Mouse (Mus musculus) heart, embryonic 14.5 days (tissue): ENCODE measurements around the gene Pigs. TPM values are rescaled to one million over a fixed set of nuclear protein-coding genes. Genes with fewer than 3 reads are reported as not detected.

Experiments
- ATAC-seq: fragments of 200-750 bp; cut with Nextera tagmentation; 2 replicates; pipeline ENCODE4 v1.8.0; 2017; ENCODE audit warnings: low read depth, moderate TSS enrichment; ENCODE audit not compliant: insufficient number of reproducible peaks, insufficient read depth, low FRiP score
- H3K27ac ChIP-seq, 2 experiments: fragments of 200-500 bp in 1 of 2; fragments of 300-500 bp in 1 of 2; sonication (generic) in 1 of 2; replicated peaks in 1 of 2; 2 replicates each; pipeline ENCODE4 v1.5.1; 2012 to 2014; ENCODE audit warnings: low read depth in 2 of 2, low read length in 2 of 2, control low read depth in 1 of 2, mild to moderate bottlenecking in 1 of 2, mixed read lengths in 1 of 2; ENCODE audit not compliant: control insufficient read depth in 1 of 2, insufficient read depth in 1 of 2
- H3K27me3 ChIP-seq: fragments of 300-500 bp; sonication (generic); 2 replicates; pipeline ENCODE4 v1.6.1; 2014; ENCODE audit warnings: mild to moderate bottlenecking, low read length, control low read depth; ENCODE audit not compliant: control insufficient read depth, insufficient read depth
- H3K36me3 ChIP-seq: fragments of 300-500 bp; sonication (generic); 2 replicates; pipeline ENCODE4 v1.6.1; 2014; ENCODE audit warnings: mild to moderate bottlenecking, control low read depth, low read length, mixed read lengths; ENCODE audit not compliant: control insufficient read depth, insufficient read depth
- H3K4me1 ChIP-seq, 2 experiments: fragments of 200-500 bp in 1 of 2; fragments of 300-500 bp in 1 of 2; sonication (generic) in 1 of 2; 2 replicates each; pipeline ENCODE4 v1.6.1; 2012 to 2014; ENCODE audit warnings: low read length in 2 of 2, control low read depth in 1 of 2, mixed read lengths in 1 of 2; ENCODE audit not compliant: control insufficient read depth in 2 of 2, insufficient read depth in 2 of 2
- H3K4me2 ChIP-seq: fragments of 300-500 bp; sonication (generic); 2 replicates; pipeline ENCODE4 v1.6.1; 2014; ENCODE audit warnings: mild to moderate bottlenecking, low read length
- H3K4me3 ChIP-seq, 2 experiments: fragments of 200-500 bp in 1 of 2; fragments of 300-500 bp in 1 of 2; sonication (generic) in 1 of 2; 2 replicates each; pipeline ENCODE4 v1.5.1; 2012 to 2014; ENCODE audit warnings: low read length in 2 of 2, mild to moderate bottlenecking in 2 of 2, control low read depth in 1 of 2, low read depth in 1 of 2, moderate library complexity in 1 of 2; ENCODE audit not compliant: control insufficient read depth in 1 of 2, insufficient read depth in 1 of 2
- H3K9ac ChIP-seq: fragments of 300-500 bp; sonication (generic); 2 replicates; pipeline ENCODE4 v1.6.1; 2014; ENCODE audit warnings: mild to moderate bottlenecking, low read length
- H3K9me3 ChIP-seq: fragments of 300-500 bp; sonication (generic); 2 replicates; pipeline ENCODE4 v1.6.1; 2016; ENCODE audit warnings: low read length, control low read depth; ENCODE audit not compliant: control insufficient read depth
- whole genome bisulfite sequencing: fragments of 180-500 bp; shearing (Covaris S2); extraction: QIAGEN DNeasy Blood & Tissue Kit; methylation state at CpG from one replicate; pipeline ENCODE4 v1.1.7; 2014; 5-methylcytosine and 5-hydroxymethylcytosine counted together
- polyA plus RNA-seq: library from polyadenylated mRNA; unstranded; fragments of >200 nt; fragmentation: Nextera tagmentation; extraction: Ambion mirVana; gene quantifications from 2 replicates; pipeline ENCODE4 v1.2.1, GENCODE M21; 2014

The Pigs gene
- polyA plus RNA-seq, 1 experiment from 2014 or later = 55.7 TPM

DNA sequence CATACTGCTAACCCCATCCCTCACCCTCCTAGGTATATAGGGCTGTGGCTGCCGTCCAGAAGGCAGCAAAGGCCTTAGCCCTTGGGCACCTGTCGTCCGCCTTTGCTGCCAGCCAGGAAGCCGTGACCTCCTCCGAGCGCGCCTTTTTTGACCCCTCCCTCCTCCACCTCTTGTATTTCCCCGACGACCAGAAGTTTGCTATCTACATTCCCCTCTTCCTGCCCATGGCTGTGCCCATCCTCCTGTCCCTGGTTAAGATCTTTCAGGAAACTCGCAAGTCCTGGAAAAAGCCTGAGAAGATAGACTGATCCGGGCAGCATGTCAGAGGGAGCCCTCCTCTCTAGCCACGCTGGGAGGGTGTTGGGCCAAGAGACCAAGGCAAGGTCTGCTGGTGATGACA, 13.5 kb downstream of the Pigs start:
- Histone ChIP-seq H3K4me1 (peaks cover 17 to 31% of the 10 kb centered on the region in 2 experiments), H3K27ac (no peak overlapping the region), H3K4me2 (no peak overlapping the region), H3K4me3 (no peak overlapping the region), H3K9me3 (no peaks in the 10 kb centered on the region), H3K27me3 (no peaks in the 10 kb centered on the region), H3K36me3 (peaks cover 29% of the 10 kb centered on the region), H3K9ac (no peak overlapping the region)
- ATAC-seq = no peak
- WGBS = 56% methylated on average over 12 of the region's 12 CpGs

DNA sequence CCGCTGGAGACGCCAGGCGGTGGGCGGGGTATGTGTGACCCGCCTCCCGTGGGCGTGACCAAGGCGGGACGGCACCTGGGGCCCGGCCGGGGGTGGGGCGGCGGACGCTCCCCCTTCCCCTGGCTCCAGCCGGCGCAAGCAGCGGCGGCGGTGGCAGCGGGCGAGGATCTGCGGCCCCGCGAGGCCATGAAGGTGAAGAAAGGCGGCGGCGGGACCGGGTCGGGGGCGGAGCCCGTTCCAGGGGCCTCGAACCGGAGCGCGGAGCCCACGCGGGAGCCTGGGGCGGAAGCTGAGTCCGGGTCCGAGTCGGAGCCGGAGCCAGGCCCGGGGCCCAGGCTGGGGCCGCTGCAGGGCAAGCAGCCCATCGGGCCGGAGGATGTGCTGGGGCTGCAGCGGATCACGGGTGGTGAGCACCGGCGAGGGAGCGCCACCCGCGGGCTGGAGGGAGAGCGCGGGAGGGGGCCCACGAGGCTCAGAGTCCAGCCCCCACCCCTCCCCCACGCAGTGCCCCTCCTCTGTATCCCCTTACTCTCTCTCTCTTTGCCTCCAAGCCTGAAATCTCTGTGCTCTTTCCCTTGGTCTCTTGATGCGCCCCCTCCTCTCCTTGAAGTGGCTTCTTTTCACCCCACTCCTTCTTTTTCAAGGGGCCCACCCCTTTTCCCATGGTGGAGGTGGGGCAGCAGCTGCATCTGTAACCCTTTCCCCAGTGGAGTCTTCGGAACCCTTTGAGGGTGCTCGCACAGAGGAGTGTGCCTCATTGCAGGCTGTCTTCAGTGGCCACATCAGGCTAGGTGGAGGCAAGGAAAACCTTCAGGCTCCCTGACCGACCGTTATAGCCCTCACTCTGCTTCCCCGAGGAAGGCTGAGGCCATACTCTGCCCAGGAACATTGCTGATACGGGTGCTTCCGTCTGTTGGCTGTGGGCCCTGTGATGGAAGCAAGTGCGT, 15.4 kb downstream of the Pigs start, which contains the start of gene Unc119:
TSS of gene Unc119 (plus strand) at position 102 of the 947 bp plus-strand sequence.
- Histone ChIP-seq H3K27me3 (no peaks in the 10 kb centered on the region), H3K4me2 (peak within 1 kb of the TSS; percentile 94), H3K4me1 (peaks cover 17 to 31% of the 10 kb centered on the region in 2 experiments), H3K36me3 (peaks cover 24% of the 10 kb centered on the region), H3K27ac (peak within 1 kb of the TSS; percentile 64 to 80), H3K9ac (peak within 1 kb of the TSS; percentile 93), H3K9me3 (no peaks in the 10 kb centered on the region), H3K4me3 (peak within 1 kb of the TSS; percentile 68 to 90)
- ATAC-seq = peak; percentile 77
- 1% methylated on average over 64 of the region's 66 CpGs for WGBS

DNA sequence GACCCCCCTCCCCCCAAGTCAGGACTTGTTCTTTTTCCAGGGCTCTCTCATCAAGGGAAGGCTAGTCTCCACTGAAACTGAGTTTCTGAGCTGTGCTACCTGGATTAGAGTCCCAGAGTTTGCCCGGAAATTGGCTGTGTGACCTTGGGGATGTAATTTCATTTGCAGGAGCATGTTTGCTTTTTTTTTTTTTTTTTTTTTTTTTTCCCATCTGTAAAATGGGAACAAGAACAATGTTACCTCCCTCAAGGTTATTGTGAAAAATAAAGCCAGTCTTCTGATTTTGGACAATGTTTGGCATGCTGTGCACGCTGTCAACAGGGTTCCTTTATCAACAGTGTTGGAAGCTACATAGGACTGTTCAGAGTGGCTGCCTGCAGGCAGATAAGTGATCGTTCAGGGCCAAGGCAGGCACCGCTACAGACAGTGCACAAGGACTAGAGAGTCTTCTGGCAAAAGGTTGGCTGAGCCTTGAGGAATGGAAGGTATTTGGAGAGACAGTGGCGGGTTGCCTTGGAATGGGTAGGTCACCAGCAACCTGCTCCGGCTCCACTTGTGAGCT, 16.2 kb downstream of the Pigs start:
- peaks cover 24% of the 10 kb centered on the region for H3K36me3 ChIP-seq
- H3K27me3 ChIP-seq = no peaks in the 10 kb centered on the region
- peaks cover 19 to 34% of the 10 kb centered on the region in 2 experiments for H3K4me1 ChIP-seq
- H3K4me3 ChIP-seq = peak overlapping the region; percentile 68 to 90
- no peaks in the 10 kb centered on the region for H3K9me3 ChIP-seq
- 40% methylated on average over 6 of the region's 6 CpGs for WGBS
- peak overlapping the region; percentile 64 to 80 for H3K27ac ChIP-seq
- H3K9ac ChIP-seq = peak overlapping the region; percentile 93
- H3K4me2 ChIP-seq = peak overlapping the region; percentile 94
- no peak for ATAC-seq

DNA sequence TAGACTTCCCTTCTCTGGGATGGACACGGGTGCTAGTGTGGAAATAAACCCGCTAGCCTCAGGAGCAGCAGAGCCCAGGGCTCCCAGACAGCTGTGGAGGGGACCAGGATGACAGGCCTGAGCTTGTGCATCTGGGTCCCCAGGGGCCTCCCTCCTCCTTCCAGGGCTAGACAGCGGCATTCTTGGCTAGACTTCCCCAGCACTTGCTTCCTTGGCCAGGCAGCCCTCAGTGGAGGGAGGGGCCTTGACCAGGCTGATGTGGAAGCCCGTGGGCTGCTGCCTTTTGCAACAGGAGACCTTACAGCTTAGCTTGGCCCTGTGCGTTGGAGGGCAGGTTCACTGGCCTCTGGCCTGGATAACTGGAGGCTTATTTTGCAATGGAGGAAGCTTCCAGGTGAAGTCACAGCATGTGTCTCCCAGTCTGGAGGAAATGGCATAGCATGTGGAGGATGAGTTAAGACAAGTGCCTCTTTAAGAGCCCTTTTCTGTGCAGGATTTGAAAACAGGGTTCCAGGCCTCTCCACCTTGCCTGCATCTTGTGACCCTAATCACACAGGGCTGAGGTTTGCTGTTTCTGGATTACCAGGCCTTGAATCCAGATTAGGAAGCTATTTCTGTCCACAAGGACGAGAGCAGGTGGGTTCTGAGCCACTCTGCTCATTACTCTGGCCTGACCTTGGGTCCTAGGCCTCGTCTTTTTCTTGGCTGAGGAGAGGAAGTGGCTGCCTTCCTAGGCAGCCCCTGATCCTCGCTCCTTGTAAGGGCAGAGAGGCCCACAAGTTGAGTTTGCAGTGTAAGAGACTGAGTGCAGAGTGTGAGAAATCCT, 16.9 kb downstream of the Pigs start:
- Histone ChIP-seq H3K4me2 (peak overlapping the region; percentile 94), H3K27ac (peak overlapping the region; percentile 47 to 57; a peak in 3 of 4 replicates), H3K4me3 (peak overlapping the region in 1 of 2 experiments; percentile 90; a peak in 1 of 4 replicates), H3K9me3 (no peaks in the 10 kb centered on the region), H3K9ac (peak overlapping the region; percentile 50; the same call in 1 of the 2 replicates), H3K4me1 (peaks cover 23 to 41% of the 10 kb centered on the region in 2 experiments), H3K27me3 (no peaks in the 10 kb centered on the region), H3K36me3 (peaks cover 18% of the 10 kb centered on the region)
- WGBS = 36% methylated on average over 8 of the region's 8 CpGs
- 0 out of 2 replicates have a peak, but pooled peaks have one; percentile 4 for ATAC-seq

DNA sequence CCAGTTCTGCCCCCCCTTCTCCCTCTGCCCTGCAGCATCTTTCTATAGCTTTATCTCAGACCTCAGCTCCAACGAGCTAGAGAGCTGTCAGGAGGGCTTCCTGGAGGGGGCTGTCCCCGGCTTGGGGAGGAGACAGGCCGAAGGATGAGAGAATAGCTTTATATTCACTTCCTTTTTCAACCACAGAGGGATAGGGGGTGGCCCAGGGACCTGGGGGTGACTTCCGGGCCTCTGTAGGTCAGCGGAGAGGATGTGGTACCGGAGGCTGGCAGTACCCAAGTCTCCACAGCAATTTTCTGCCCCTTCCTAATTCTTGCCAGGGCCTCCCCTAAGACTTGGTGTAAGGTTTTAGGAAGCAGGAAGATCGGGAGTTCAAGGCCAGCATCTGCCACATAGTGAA, 17.6 kb downstream of the Pigs start:
- Histone ChIP-seq H3K27me3 (no peaks in the 10 kb centered on the region), H3K27ac (peak overlapping the region; percentile 47 to 57; a peak in 2 of 4 replicates), H3K9ac (peak overlapping the region; percentile 50; the same call in 1 of the 2 replicates), H3K4me3 (no peak overlapping the region), H3K36me3 (peaks cover 16% of the 10 kb centered on the region), H3K9me3 (no peaks in the 10 kb centered on the region), H3K4me1 (peaks cover 23 to 43% of the 10 kb centered on the region in 2 experiments), H3K4me2 (peak overlapping the region; percentile 94; the same call in 1 of the 2 replicates)
- no peak for ATAC-seq
- 61% methylated on average over 7 of the region's 7 CpGs for WGBS

DNA sequence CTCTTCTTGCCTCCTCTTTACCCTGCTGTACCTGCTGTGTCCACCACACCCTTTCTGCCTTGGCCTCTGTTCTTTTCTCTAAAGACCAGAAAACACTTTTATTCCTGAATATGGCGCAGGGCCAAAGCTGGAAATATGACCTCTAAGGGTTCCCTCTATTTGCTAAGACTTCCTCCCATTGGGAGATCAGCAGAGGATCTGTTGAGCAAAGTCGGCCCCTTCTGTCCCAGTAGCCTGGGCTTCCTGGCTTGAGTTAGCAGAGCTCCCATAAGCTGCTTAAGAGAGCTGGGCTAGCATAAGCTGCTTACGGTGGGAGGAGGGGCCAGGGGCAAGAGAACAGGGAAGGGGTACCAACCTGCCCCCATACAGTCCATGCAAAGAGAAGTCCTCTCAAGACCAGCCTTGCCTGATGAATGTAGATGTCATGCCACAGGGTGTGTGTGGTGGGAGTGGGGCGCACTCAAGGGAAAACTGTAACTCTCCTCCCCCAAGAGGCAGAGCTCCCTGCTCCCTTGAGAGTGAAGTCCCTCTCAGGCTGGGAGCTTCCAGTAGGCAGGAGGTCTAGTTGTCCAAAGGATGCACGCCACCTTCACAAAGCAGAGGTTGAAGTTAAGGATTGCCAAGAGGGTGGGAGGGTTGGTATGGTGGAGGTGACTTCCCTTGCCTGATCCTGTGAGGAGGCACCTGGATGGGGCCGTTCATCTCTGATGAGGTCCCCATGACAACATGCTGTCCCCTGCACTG, 18.3 kb downstream of the Pigs start:
- ATAC-seq = no peak

More for the DNA sequence above, 18.3 kb downstream of the Pigs start:
- Histone ChIP-seq H3K27ac (no peak overlapping the region), H3K4me3 (no peak overlapping the region), H3K9me3 (no peaks in the 10 kb centered on the region), H3K27me3 (no peaks in the 10 kb centered on the region), H3K9ac (no peak overlapping the region), H3K36me3 (peaks cover 16% of the 10 kb centered on the region), H3K4me2 (no peak overlapping the region), H3K4me1 (peaks cover 23 to 43% of the 10 kb centered on the region in 2 experiments)
- WGBS = 82% methylated on average over 6 of the region's 6 CpGs
